Mouse (Mus musculus): ENCODE results near the gene Bace2.

Bace2 gene

DNA sequence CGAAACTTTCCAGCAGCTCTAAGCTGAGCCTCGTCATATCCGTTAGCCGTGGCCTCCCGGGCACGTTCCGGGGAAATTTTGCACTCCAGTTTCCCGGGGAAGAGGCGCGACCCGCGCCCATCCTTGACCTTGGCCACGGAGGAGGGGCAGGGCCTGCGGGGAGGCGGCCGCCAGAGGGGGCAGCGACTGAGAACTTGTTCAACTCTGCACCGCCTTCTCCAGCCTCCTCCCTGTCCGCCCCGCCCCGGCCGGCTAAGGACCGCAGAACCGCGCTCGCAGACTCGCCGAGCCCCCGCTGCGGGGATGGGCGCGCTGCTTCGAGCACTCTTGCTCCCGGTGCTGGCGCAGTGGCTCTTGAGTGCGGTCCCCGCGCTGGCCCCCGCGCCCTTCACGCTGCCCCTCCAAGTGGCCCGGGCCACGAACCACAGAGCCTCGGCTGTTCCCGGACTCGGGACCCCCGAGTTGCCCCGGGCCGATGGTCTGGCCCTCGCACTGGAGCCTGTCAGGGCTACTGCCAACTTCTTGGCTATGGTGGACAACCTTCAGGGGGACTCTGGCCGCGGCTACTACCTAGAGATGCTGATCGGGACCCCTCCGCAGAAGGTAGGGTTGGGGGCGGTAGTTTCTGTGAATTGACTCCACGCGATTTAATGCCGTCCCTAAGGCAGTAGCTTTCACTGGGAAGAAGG, at the start of gene Bace2:
Bace2 (plus strand) TSS at position 244 of the 689 bp plus-strand sequence.
- DNase-seq: peak; percentile 38

DNA sequence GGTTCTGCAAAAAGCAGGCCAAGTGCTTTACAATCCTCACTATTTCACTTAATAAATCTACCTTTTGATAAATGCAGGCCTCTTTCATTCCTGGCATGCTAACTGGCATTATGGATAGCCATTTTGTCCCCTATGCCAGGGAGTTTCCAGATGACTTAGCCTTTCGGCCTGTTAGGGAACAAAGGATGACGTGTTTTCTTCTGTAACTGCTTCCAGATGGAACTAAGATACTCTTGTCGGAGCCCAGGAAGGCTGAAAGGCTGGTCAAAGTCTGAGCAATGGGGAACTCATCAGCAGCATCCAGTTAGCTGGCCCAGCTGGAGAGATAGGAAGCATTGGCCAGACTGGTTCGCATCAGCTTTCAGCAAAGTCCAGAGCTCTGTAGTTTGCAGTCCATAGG, 48.9 kb upstream of the Bace2 start:
- no peak for DNase-seq

DNA sequence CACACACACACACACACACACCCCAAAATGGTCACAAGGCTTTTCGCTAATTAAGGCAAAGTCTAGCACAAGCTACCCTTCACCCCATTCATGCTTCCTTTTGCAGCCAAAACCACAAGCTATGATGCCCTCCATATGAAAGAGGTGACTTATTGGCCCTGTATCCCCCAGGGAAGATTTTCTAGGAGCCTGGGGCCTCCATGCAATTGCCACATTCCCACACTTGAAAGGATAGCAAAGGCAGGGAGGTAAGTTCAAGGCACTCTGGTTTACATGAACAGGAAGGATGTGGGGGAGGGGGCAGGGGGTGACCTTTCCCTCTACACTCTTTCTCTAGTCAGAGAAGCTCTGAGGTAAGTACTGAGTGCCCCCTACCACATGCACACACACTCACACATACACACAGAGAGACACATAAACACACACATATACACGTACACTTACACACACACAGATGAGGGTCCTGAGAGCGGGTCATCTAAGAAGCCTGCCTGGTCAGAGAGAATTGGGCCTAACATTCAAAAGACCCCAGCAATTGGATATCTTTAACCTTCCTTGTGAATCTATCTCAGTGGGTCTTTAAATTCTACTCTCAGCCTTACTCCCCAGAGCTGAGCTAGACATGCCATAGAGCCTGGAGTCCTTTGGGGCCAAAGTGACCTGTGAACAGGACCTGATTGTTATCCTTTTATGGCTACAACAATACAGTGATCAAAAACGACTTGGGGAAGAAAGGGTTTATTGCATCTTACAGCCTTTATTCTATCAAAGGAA, 46.6 kb upstream of the Bace2 start:
- no peak for DNase-seq

DNA sequence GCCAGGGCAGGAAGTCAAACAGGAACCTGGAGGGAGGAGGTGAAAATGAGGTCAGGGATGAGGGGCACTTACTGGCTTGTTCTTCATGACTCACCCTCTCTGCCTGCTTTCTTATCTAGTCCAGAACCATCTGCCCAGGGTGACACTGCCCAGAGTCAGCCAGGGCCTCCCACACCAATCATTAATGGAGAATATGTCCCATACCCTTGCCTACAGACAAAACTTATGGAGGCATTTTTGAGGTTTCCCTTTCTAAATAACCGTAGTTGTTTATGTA, 46.0 kb upstream of the Bace2 start:
- DNase-seq: no peak

DNA sequence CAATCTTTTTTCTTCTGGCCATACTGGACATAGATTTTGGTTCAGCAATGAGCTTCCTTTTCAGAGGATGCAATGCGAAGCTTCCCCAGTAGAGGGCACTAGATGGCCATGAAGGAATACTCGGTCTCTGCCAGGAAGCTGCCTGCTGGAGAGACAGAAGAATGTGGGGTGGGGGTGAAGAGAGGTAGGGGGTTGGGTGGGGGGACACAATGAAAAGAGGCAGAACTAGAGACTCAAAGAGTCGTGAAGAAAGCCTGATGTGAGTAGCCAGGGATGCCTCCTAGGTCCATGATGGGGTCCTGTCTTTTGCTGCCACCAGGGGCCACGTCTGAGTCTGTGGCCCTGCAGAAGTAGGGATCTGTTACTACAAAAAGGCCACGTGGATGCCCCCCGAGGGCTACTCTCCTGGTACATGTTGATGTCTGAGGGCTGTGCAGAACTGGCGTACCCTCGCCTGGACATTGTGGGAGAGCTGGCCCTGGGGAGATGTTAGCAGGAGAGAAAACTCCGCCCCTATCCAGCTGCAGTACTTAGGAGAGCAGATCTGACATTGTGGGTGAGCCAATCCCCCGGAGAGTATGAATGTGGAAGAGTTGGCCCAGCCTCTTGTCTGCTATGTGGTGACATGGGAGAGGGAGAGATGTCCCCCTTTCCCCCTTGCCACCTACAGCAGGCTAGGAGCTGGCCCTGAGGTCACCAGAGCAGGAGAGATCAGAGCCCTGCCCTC, 43.4 kb upstream of the Bace2 start:
- DNase-seq: peak; percentile 76

DNA sequence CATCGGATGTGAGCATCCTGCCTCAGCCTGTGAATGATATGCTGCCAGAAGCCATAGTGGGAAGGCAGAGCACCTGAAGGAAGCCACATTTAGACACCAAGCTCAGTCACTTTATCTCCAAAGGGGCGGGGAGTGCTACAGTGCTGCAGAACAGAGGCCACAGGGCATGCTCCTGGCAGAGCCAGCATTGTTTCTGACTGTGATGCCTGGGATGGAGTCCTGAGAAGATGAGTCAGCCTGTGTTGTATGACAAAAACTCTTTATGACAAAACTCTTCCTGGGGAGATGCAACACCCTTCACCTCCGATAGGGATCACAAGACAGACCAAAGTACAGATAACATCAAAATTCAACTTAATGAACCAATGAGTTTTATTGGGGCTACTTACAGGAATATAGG, 35.0 kb upstream of the Bace2 start:
- DNase-seq: no peak

DNA sequence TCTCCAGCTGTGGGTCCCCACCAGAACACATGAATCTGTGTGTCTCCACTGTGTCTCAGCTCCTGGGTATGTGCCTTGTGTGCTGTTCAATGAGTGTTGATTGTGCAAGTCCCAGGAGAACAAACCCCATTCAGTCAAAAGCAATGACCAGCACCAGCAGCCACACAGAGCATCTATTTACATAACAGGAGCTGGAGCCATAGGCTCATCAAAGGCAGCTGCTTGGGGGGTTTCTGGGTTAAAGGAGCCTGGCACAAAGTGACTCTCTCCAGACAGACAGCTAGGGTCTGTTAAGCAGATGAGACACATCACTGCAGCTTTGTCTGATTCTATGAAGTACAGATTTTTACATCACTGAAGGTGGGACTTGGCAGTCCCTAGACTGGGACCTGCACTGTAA, 33.9 kb upstream of the Bace2 start:
- DNase-seq: no peak

DNA sequence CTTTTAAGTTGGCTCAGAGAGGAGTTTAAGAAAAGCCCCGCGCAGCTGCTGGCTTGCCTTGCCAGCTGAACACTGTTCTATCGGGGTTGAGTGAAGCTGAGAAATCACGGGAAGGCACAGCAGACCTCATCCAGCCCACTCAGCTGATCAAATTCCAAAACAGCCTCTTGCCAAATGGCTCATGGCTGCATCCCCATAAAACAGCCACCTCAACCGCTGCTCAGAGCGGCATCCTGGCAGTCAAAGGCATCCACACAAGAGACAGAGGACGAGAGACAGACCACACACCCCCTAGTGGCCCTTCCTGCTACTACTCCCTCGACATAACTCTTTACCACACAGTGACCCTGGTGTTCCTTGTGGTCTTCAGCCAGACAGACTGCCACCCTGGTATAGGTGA, 30.6 kb upstream of the Bace2 start:
- DNase-seq: peak; percentile 76

DNA sequence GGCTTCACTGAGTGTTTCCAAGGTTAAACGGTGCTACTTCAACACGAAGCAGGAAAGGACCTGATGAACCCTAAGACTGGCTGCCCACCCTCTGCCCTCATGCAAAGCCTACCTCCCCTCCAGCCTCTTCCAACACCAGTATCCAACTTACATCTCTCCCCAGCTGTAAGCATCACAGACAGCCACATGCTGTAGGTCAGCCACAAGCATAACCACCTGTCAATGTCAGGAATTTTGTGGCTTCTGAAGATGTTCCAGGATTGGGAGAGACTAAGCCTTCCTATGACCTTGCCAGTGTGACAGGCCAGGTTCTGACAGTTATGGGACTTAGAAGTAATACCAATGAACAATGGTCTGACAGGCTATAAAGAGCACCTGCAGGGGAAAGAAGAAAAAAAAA, 27.9 kb upstream of the Bace2 start:
- DNase-seq: no peak

DNA sequence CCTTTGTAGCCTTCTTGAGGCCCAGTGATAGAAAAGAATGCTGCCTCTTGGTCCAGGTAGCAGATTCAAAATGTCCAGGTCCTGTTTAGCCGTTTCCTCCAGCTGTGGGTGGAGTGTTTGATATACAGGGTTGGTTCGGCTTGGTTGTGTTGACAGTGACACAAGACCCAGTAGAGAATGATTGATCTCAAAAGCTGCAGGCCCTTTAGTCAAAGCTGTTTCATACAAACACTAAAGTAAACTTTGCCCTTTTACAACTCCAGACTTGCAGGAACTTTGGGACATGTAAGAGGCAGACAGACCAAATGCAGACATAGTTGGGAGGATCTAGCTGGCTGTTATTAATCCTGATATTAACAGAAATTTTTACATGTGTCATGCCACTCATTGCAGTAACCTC, 3.5 kb upstream of the Bace2 start:
- DNase-seq: no peak

DNA sequence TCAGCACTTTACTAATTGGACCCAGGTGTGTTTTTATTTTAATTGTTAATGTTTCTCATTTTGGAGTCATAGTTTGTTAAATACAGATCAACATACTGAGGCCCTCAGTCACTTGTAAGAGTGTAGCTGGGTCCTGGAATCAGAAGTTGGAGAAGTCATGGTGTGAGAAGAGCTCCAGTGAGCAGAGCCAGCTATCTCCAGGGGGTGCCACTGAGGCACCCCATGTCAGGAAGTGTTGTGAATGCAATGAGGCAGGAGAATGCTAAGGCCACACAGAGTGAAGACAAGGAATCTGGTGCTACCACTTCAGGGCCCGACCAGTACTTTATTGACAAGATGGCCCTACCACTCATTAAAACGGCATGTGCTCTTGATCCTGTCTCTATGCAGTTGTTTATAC, 1.9 kb upstream of the Bace2 start:
- DNase-seq: no peak

DNA sequence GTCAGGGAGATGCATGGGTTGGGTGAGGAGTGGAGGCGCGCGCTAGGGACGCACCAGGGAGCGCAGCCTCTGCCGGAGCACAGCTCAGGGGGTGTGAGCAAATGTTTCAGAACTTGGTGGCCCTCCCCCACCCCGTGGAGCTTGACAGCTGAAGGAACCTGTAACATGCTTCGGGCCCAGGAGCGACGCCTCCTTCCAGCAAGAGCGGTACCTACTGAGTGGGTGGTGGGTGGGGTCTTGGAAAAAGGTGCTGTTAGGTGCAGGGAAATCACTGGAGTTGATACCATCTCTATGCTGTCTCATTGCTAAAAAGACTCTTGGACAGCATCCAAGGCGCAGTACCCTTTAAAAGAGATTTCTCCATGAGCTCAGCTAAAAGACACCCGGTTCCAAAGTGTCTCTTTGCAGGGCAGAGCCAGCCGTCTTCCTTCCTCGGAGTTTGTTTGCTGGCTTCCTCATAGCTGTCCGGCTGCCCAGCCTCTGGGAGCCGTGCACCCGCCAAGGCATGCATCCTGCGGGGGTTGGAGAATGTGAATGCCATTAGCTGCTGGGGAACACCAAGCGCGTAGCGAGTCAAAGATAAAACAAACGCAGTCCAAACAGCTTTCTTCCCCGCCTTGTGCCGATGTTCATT, 763 bp downstream of the Bace2 start:
- peak; percentile 52 for DNase-seq

DNA sequence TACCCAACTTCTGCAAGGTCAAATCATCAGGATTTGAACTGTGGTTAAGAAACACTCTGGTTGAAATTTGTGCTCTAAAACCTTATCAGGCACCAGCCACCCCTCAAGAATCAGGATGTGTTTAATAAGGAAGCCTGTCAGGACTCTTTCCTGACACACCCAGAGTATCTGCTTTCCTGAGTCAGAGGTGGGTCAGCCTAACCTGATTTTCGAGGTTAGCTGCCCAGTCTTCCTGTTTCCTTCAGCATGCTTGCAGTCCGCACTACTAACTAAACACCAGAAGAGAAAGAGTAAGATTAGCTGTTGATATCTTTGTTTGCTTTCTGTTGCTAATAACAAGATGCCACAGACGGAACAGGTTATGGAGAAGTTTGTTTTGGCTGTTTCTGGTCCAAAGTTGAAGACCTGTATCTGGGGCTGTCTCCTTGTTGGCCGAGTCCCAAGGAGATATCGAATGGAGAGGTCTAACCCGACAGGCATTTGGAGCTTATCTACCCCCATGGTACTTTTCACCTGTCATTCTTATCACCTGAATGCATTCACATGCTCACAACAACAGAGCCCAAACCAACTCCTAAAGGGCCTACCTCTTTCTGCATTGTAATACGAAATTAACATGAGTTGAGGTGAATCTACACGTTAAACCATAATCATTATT, 5.8 kb downstream of the Bace2 start:
- no peak for DNase-seq

DNA sequence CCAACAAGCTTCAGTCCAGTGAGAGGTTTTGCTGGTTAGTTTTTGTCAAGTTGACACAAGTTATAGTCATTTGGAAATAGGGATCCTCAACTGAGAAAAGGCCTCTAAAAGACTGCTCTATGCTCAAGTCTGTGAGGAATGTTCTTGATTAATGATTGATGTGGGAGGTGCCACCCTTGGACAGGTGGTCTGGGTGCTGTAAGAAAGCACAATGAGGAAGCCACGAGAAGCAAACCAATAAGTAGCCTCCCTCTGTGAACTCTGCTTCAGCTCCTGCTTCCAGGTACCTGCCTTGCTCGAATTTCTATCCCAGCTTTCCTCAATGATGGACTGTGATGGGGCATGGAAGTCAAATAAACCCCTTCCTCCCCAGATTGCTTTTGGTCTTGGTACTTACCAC, 9.6 kb downstream of the Bace2 start:
- DNase-seq: no peak

DNA sequence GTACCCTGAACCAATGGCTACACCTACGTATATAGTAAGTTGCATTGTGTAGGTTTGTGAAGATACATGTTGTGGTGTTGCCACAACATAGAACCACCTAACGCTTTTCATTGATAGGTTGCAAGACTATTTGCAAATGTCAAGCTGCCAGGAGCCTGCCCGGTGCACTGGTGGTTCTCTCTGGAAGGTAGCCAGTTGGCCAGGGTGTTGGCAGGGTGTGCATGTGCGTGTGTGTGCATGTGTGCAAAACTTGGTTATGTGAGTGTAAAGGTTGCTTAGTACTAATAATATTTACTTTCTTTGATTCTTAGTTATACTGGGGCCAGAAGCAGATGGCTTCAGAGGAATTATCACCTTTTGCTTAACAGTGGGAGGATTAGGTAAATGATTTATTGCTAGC, 13.7 kb downstream of the Bace2 start:
- DNase-seq: no peak

DNA sequence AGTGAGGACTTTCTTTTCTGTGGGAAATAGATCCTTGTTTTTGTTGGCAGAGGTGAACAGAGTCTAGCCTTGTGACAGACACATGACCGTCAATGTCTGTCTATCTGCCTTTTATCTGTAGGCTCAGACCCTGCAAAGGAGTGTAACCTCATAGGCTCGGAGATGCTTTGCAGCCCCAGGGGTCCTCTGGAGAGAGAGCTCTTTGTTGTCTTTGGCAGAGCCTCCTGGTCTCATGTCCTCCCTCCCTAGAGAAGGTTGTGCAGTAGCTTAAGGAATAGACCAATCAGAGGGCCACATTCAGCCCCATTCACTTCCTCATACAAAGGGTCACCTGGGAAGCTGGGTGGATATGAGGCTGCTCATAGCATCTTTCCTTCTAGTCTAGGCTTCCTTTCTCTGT, 31.4 kb downstream of the Bace2 start:
- no peak for DNase-seq

DNA sequence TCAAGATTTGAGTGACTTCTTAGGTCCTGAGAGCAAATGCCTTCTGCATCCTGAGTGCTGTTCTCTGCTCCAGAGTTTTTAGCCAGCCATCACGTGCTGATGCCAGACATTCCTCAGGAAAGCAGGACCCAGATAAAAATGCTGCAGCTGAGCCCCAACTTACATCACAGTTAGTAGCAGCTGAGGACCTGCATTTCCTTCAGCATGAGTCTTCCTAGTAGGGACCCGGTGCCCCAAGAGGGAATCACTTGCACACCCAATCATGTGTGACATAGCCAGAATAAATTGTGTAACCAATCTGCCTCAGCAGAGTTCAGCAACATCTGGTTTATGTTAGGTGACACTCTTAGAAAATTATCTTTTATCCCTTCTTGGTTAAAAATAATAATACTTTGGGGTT, 34.7 kb downstream of the Bace2 start:
- no peak for DNase-seq

DNA sequence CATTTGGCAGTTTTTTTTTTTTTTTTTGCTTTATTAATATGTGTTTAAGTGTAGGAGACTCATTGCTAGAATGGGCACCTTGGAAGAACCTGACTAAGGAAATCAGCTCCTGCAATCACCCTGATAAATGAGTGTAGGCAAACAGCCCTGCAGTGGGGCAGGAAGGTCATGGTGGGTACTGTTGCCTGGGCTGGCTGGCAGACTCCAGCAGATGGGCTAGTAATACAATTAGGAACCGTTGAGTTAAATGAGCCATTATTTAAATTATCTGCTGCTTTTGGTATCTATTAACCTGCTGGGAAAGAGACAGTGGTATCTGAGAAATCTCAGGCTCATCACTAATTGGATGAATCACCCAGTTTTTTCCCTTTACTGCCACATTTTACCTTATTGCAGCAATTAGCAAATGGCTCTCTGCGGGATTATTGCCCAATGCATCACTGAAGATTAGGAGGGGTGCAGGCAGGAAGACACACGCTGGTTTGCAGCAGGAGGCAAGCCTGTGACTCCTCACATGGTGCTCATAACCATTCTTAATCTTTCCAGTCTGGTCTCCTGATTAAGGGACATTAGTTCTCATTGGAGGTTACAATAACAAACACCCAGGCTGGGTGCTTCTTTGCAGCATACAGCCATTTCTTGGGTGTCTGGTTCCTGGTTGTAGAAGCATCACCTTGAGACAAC, 35.3 kb downstream of the Bace2 start:
- no peak for DNase-seq

DNA sequence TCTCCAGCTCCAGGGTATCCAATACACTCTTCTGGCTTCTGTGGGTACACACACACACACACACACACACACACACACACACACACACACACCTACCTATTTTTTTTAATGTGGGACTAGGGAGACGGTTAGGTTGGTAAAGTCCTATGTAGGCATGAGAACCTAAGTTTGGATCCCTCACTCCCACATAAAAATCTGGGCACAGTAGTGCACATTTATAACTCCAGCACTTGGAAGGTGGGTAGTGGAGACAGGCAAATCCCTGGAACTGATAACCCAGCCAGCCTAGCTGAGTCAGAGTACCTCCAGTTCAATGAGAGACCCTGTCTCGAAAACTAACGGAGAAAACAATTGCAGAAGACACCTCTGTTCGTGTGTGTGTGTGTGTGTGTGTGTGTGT, 39.9 kb downstream of the Bace2 start:
- peak; percentile 40 for DNase-seq

DNA sequence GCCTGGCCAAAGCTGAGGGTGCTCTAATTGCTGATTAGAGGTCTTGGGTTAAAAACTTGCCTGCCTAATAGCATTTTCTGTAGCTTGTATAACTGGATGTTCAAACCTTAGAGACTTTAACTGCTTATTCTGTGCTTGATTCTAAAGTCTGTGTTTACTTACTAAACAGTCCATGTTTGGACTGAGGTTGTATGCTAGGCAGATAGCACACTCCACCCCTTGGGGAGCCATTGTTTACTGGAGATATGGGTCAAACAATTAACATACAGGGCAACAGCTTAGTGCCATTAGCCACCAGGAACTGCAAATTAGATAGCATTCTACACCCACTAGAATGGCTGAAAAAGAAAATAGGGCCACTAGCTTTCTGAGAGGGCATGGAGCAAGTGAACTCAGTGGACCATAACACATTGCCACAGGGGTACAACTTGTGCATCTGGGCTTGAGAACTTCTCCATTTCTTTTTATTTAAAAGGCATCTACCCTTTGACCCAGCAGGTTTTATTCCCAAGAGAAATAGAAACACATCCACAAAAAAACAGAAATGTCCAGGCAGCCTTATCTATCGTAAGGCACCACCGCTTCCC, 41.5 kb downstream of the Bace2 start:
- no peak for DNase-seq

DNA sequence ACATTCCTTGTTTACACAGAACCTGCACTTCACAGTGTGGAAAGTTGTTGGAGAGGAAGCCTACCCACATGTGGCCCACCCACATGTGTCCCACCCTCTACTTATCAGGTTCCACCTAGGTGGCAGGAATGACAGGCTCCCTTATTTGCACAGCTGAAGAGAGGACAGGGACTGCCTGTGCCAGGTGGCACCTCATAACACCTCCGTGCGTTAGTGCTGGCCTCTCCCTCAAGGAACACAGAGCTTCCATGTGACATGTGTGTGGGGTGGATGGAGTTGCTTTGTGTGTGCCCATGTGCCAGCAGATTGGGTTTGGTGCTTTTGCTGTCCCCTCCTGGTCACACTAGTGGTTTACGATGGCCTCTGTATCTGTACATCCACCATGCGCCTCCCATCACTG, 43.4 kb downstream of the Bace2 start:
- no peak for DNase-seq

DNA sequence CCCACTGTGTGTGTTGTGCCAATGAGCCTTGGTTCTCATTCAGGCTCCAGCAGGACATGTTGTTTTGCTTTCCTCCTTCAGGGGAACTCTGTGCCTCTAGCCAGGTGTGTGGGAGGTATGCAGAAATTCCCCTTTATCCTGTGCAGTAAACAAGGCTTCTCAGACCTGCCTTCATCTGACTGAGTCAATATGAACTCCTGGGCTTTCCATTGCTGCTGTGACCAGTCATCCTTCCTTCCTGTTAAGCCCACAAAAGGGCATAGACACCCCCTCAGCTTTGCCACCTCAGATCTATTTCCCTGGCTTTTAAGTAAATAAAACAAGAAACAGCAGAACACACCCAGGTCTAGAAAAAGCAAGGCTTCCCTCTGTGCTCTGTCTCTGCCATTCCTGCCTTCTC, 45.2 kb downstream of the Bace2 start:
- DNase-seq: no peak
